Mouse (Mus musculus): ENCODE measurements around the gene Hist2h2aa1. TPM values are rescaled to one million over a fixed set of nuclear protein-coding genes. Genes with fewer than 3 reads are reported as not detected.
A peak's percentile ranks its signal among the peaks of the same experiment; 100 is the strongest.
"Not testable (repeated sequence)": the region's sequence is repeated elsewhere in the genome, so short reads cannot be mapped to it uniquely, and the experiment has no call there.

Gene Hist2h2aa1
- polyA plus RNA-seq, 1 experiment from 2014 or later: 16.6 TPM

GRCm38 (mm10) chr3:96262216-96262875 is 17.0 kb downstream of the Hist2h2aa1 start:
- H3K4me1 ChIP-seq (replicated peaks; ENCODE audit: control insufficient read depth, insufficient read depth, low read length): peaks cover 16% of the 10 kb centered on the region
- DNase-seq (ENCODE audit: low spot score) (peak; percentile 74), ATAC-seq (ENCODE audit: low FRiP score) (peak; percentile 80)
- H3K36me3 ChIP-seq (replicated peaks; ENCODE audit: control insufficient read depth, insufficient read depth): no peaks in the 10 kb centered on the region
- H3K27ac ChIP-seq: peak overlapping the region; percentile 97
- peak overlapping the region; percentile 77 for H3K4me2 ChIP-seq (replicated peaks)
- H3K27me3 ChIP-seq (ENCODE audit: control insufficient read depth, insufficient read depth, low read length): no peaks in the 10 kb centered on the region
- H3K9ac ChIP-seq: peak overlapping the region; percentile 71
- H3K4me3 ChIP-seq (replicated peaks; ENCODE audit: low read length): peak overlapping the region; percentile 52
- H3K9me3 ChIP-seq (ENCODE audit: control insufficient read depth, low read length): no peaks in the 10 kb centered on the region
- WGBS: under 1% methylated on average over 19 of the region's 19 CpGs

- ATAC-seq (ENCODE audit: low FRiP score) (peak; percentile 86), DNase-seq (ENCODE audit: low spot score) (peak; percentile 97)
- no peaks in the 10 kb centered on the region for H3K27me3 ChIP-seq (ENCODE audit: control insufficient read depth, insufficient read depth, low read length)
Measured at GRCm38 (mm10) chr3:96262979-96263550, 17.8 kb downstream of the Hist2h2aa1 start, which contains the start of gene Hist2h4. Hist2h4 (minus strand) TSS chr3:96263311.

GRCm38 (mm10) chr3:96263558-96264403 is 18.5 kb downstream of the Hist2h2aa1 start:
- Histone ChIP-seq H3K27me3 (ENCODE audit: control insufficient read depth, insufficient read depth, low read length) (no peaks in the 10 kb centered on the region), H3K9ac (peak overlapping the region; percentile 66), H3K4me3 (replicated peaks; ENCODE audit: low read length) (peak overlapping the region; percentile 52), H3K4me2 (replicated peaks) (peak overlapping the region; percentile 77), H3K9me3 (ENCODE audit: control insufficient read depth, low read length) (no peaks in the 10 kb centered on the region), H3K36me3 (replicated peaks; ENCODE audit: control insufficient read depth, insufficient read depth) (no peaks in the 10 kb centered on the region), H3K4me1 (replicated peaks; ENCODE audit: control insufficient read depth, insufficient read depth, low read length) (peaks cover 20% of the 10 kb centered on the region), H3K27ac (peak overlapping the region; percentile 97)
- 4% methylated on average over 27 of the region's 27 CpGs for WGBS
- DNase-seq (ENCODE audit: low spot score) (no peak), ATAC-seq (ENCODE audit: low FRiP score) (peak; percentile 38)

More at GRCm38 (mm10) chr3:96262979-96263550, 17.8 kb downstream of the Hist2h2aa1 start, which contains the start of gene Hist2h4:
- H3K4me3 ChIP-seq (replicated peaks; ENCODE audit: low read length): peak within 1 kb of the TSS; percentile 52
- H3K9me3 ChIP-seq (ENCODE audit: control insufficient read depth, low read length): no peaks in the 10 kb centered on the region
- WGBS: under 1% methylated on average over 37 of the region's 40 CpGs
- peak within 1 kb of the TSS; percentile 71 for H3K9ac ChIP-seq
- H3K27ac ChIP-seq: peak within 1 kb of the TSS; percentile 97
- no peaks in the 10 kb centered on the region for H3K36me3 ChIP-seq (replicated peaks; ENCODE audit: control insufficient read depth, insufficient read depth)
- peak within 1 kb of the TSS; percentile 77 for H3K4me2 ChIP-seq (replicated peaks)
- peaks cover 19% of the 10 kb centered on the region for H3K4me1 ChIP-seq (replicated peaks; ENCODE audit: control insufficient read depth, insufficient read depth, low read length)

GRCm38 (mm10) chr3:96264404-96264949 is 19.2 kb downstream of the Hist2h2aa1 start:
- Histone ChIP-seq H3K27ac (peak overlapping the region; percentile 97), H3K4me2 (replicated peaks) (peak overlapping the region; percentile 77), H3K4me1 (replicated peaks; ENCODE audit: control insufficient read depth, insufficient read depth, low read length) (peaks cover 20% of the 10 kb centered on the region), H3K27me3 (ENCODE audit: control insufficient read depth, insufficient read depth, low read length) (no peaks in the 10 kb centered on the region), H3K9me3 (ENCODE audit: control insufficient read depth, low read length) (no peaks in the 10 kb centered on the region), H3K36me3 (replicated peaks; ENCODE audit: control insufficient read depth, insufficient read depth) (no peaks in the 10 kb centered on the region), H3K4me3 (replicated peaks; ENCODE audit: low read length) (peak overlapping the region; percentile 52; the same call in 1 of the 2 replicates), H3K9ac (peak overlapping the region; percentile 66)
- DNase-seq (ENCODE audit: low spot score) (no peak), ATAC-seq (ENCODE audit: low FRiP score) (no peak)
- WGBS: 70% methylated on average over 7 of the region's 7 CpGs

- Histone ChIP-seq H3K36me3 (replicated peaks; ENCODE audit: control insufficient read depth, insufficient read depth) (no peaks in the 10 kb centered on the region), H3K4me2 (replicated peaks) (no peak overlapping the region), H3K9ac (no peak overlapping the region), H3K27ac (no peak overlapping the region), H3K4me3 (replicated peaks; ENCODE audit: low read length) (no peak overlapping the region), H3K27me3 (ENCODE audit: control insufficient read depth, insufficient read depth, low read length) (no peaks in the 10 kb centered on the region), H3K4me1 (replicated peaks; ENCODE audit: control insufficient read depth, insufficient read depth, low read length) (peaks cover 20% of the 10 kb centered on the region), H3K9me3 (ENCODE audit: control insufficient read depth, low read length) (no peaks in the 10 kb centered on the region)
- no peak for DNase-seq (ENCODE audit: low spot score)
- 93% methylated on average over 8 of the region's 8 CpGs for whole genome bisulfite sequencing
- no peak for ATAC-seq (ENCODE audit: low FRiP score)
Measured at GRCm38 (mm10) chr3:96266132-96266710, 20.9 kb downstream of the Hist2h2aa1 start.

- Histone ChIP-seq H3K9ac (no peak overlapping the region), H3K4me3 (replicated peaks; ENCODE audit: low read length) (no peak overlapping the region), H3K27me3 (ENCODE audit: control insufficient read depth, insufficient read depth, low read length) (no peaks in the 10 kb centered on the region), H3K36me3 (replicated peaks; ENCODE audit: control insufficient read depth, insufficient read depth) (no peaks in the 10 kb centered on the region), H3K4me1 (replicated peaks; ENCODE audit: control insufficient read depth, insufficient read depth, low read length) (peaks cover 12% of the 10 kb centered on the region), H3K4me2 (replicated peaks) (peak overlapping the region; percentile 83; the same call in 1 of the 2 replicates), H3K9me3 (ENCODE audit: control insufficient read depth, low read length) (no peaks in the 10 kb centered on the region), H3K27ac (peak overlapping the region; percentile 82)
- ATAC-seq (ENCODE audit: low FRiP score): no peak
- no peak for DNase-seq (ENCODE audit: low spot score)
- WGBS: 78% methylated on average over 4 of the region's 4 CpGs
Measured at GRCm38 (mm10) chr3:96267541-96267940, 22.2 kb downstream of the Hist2h2aa1 start.

- Histone ChIP-seq H3K27ac (peak within 1 kb of the TSS; percentile 93), H3K27me3 (ENCODE audit: control insufficient read depth, insufficient read depth, low read length) (no peaks in the 10 kb centered on the region), H3K36me3 (replicated peaks; ENCODE audit: control insufficient read depth, insufficient read depth) (no peaks in the 10 kb centered on the region), H3K4me1 (replicated peaks; ENCODE audit: control insufficient read depth, insufficient read depth, low read length) (peaks cover 12% of the 10 kb centered on the region), H3K9me3 (ENCODE audit: control insufficient read depth, low read length) (no peaks in the 10 kb centered on the region), H3K4me3 (replicated peaks; ENCODE audit: low read length) (peak within 1 kb of the TSS; percentile 46), H3K4me2 (replicated peaks) (peak within 1 kb of the TSS; percentile 83), H3K9ac (peak within 1 kb of the TSS; percentile 61)
- DNase-seq (ENCODE audit: low spot score) (peak; percentile 88), ATAC-seq (ENCODE audit: low FRiP score) (peak; percentile 64)
- 24% methylated on average over 28 of the region's 30 CpGs for WGBS
Measured at GRCm38 (mm10) chr3:96268051-96268775, 22.9 kb downstream of the Hist2h2aa1 start, which contains the start of gene Hist2h3b. Hist2h3b (plus strand) TSS chr3:96268654.

- not testable (repeated sequence) for H3K4me1 ChIP-seq (replicated peaks; ENCODE audit: control insufficient read depth, insufficient read depth, low read length); H3K27me3 ChIP-seq (ENCODE audit: control insufficient read depth, insufficient read depth, low read length); H3K9me3 ChIP-seq (ENCODE audit: control insufficient read depth, low read length); H3K36me3 ChIP-seq (replicated peaks; ENCODE audit: control insufficient read depth, insufficient read depth); DNase-seq (ENCODE audit: low spot score)
- Histone ChIP-seq H3K4me3 (replicated peaks; ENCODE audit: low read length) (peak overlapping the region; percentile 46), H3K4me2 (replicated peaks) (peak overlapping the region; percentile 83), H3K9ac (peak overlapping the region; percentile 61), H3K27ac (peak overlapping the region; percentile 93)
- WGBS: 0% methylated on average over 9 of the region's 44 CpGs
- ATAC-seq (ENCODE audit: low FRiP score): peak; percentile 26
Measured at GRCm38 (mm10) chr3:96268776-96269378, 23.6 kb downstream of the Hist2h2aa1 start.

All from hindbrain, embryonic 14.5 days (tissue).